ENCODE assay signal across 13 mouse cellular contexts in the genomic region with DNA sequence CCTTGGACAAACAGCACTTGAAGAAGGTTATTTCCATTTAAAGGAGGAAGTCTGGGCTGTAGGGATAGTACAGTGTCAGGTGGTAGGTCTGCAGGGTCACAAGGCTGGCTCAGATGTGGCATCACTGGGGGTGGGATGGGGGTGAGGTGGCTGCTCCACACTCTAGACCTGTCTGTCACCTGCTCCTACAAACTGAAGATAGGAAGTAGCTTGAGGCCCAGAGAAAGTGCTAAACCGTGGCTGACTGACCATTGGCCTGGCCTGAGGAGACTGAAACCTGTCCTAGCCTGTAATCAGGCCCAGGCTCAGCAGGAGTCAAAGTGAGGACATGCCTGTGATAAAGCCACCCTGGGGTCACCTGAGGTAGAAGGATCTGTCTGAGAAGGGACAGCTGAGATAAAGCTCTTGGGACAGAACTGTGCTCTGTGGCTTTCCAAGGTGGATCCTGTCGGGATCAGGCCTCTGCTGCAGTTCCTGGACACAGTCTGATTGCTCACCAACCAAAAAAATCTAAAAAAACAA. TPM values are rescaled to one million over a fixed set of nuclear protein-coding genes. Genes with fewer than 3 reads are reported as not detected.
DNase-seq lines count a peak whose midpoint lies in the region; ATAC-seq and TF ChIP-seq lines count a peak whose summit lies in the region.
"Had no signal": no experiment of that assay in that cellular context is flagged by ENCODE, and none has a peak within 500 bp of the region (broad histone marks: within the 10 kb centered on the region; RNA-seq: fewer than 3 reads in every experiment).

No protein-coding gene starts in this region.

- peak overlapping the region; percentile 94 for H3K9ac ChIP-seq in intestine, embryonic 16.5 days (ENCODE audit: low read depth, low read length)
- H3K9ac ChIP-seq in intestine, embryonic 15.5 days, result no peak overlapping the region
- H3K9ac ChIP-seq in forebrain, embryonic 11.5 days (ENCODE audit: low read length), result peak overlapping the region; percentile 56
- peak overlapping the region; percentile 40 for H3K9ac ChIP-seq in liver, embryonic 11.5 days (ENCODE audit: low read depth, low read length)

- H3K4me2 ChIP-seq in intestine, embryonic 16.5 days (ENCODE audit: low read depth, low read length), result 0 out of 2 replicates have a peak overlapping the region, but pooled peaks have one; percentile 80
- no peak overlapping the region for H3K4me2 ChIP-seq in intestine, embryonic 15.5 days (replicated peaks)
- no peak overlapping the region; the same call in 1 of the 2 replicates for H3K4me2 ChIP-seq in forebrain, embryonic 11.5 days (ENCODE audit: low read depth, low read length, severe bottlenecking)
- H3K4me2 ChIP-seq in liver, embryonic 11.5 days, result peak overlapping the region; percentile 95

- no peaks in the 10 kb centered on the region for H3K27me3 ChIP-seq in intestine, embryonic 16.5 days (replicated peaks; ENCODE audit: control insufficient read depth, insufficient read depth, low read length)
- no peaks in the 10 kb centered on the region for H3K27me3 ChIP-seq in intestine, embryonic 15.5 days (replicated peaks)
- no peaks in the 10 kb centered on the region for H3K27me3 ChIP-seq in forebrain, embryonic 11.5 days (ENCODE audit: control insufficient read depth, insufficient read depth, low read length)
- H3K27me3 ChIP-seq in liver, embryonic 11.5 days (replicated peaks; ENCODE audit: control insufficient read depth, insufficient read depth, low read length), result no peaks in the 10 kb centered on the region
- H3K27me3 ChIP-seq: lung, embryonic 15.5 days had no signal

- H3K36me3 ChIP-seq in intestine, embryonic 16.5 days (ENCODE audit: control insufficient read depth, insufficient read depth, low read length), result no peaks in the 10 kb centered on the region
- H3K36me3 ChIP-seq in intestine, embryonic 15.5 days, result 0 out of 2 replicates have a peak, but pooled peaks cover under 1% of the 10 kb centered on the region
- H3K36me3 ChIP-seq in forebrain, embryonic 11.5 days (ENCODE audit: control insufficient read depth, insufficient read depth, low read length), result no peaks in the 10 kb centered on the region
- H3K36me3 ChIP-seq in liver, embryonic 11.5 days (ENCODE audit: control insufficient read depth, insufficient read depth, low read length), result peaks cover 7% of the 10 kb centered on the region; the same call in 1 of the 2 replicates

- H3K4me3 ChIP-seq in intestine, embryonic 16.5 days (ENCODE audit: low read length), result no peak overlapping the region
- no peak overlapping the region for H3K4me3 ChIP-seq in intestine, embryonic 15.5 days (replicated peaks)
- no peak overlapping the region for H3K4me3 ChIP-seq in bone marrow, adult 2 months (replicated peaks; ENCODE audit: control insufficient read depth, low read depth, low read length)
- H3K4me3 ChIP-seq in forebrain, embryonic 11.5 days (ENCODE audit: low read depth, low read length), result no peak overlapping the region
- no peak overlapping the region for H3K4me3 ChIP-seq in liver, embryonic 11.5 days (ENCODE audit: low read depth, low read length)

- peaks cover 22% of the 10 kb centered on the region for H3K4me1 ChIP-seq in intestine, embryonic 16.5 days (ENCODE audit: control insufficient read depth, insufficient read depth, low read length)
- H3K4me1 ChIP-seq in intestine, embryonic 15.5 days (replicated peaks), result peaks cover 20% of the 10 kb centered on the region
- peaks cover 2% of the 10 kb centered on the region; the same call in 1 of the 2 replicates for H3K4me1 ChIP-seq in bone marrow, adult 2 months (ENCODE audit: control insufficient read depth, insufficient read depth, low read length)
- H3K4me1 ChIP-seq in forebrain, embryonic 11.5 days (replicated peaks; ENCODE audit: control insufficient read depth, insufficient read depth, low read length), result peaks cover 10% of the 10 kb centered on the region; the same call in 1 of the 2 replicates
- peaks cover 28% of the 10 kb centered on the region for H3K4me1 ChIP-seq in liver, embryonic 11.5 days (replicated peaks; ENCODE audit: control insufficient read depth, insufficient read depth, low read length)

- ATAC-seq in intestine, embryonic 16.5 days, result no peak
- ATAC-seq in intestine, embryonic 15.5 days, result no peak
- no peak for ATAC-seq in forebrain, embryonic 11.5 days (replicated peaks; ENCODE audit: low FRiP score)
- no peak; the same call in 1 of the 2 replicates for ATAC-seq in liver, embryonic 11.5 days (replicated peaks; ENCODE audit: low FRiP score)
- ATAC-seq in inflammation-experienced regulatory T-cells, adult 6 months, result no peak

- no peak overlapping the region for H3K27ac ChIP-seq in intestine, embryonic 16.5 days (ENCODE audit: low read length)
- H3K27ac ChIP-seq in intestine, embryonic 15.5 days, result no peak overlapping the region
- H3K27ac ChIP-seq in bone marrow, adult 2 months (ENCODE audit: control insufficient read depth, insufficient read depth, low read depth, low read length, poor library complexity), result peak overlapping the region; percentile 83
- H3K27ac ChIP-seq in forebrain, embryonic 11.5 days (ENCODE audit: low read depth, low read length), result peak overlapping the region; percentile 25; the same call in 1 of the 2 replicates
- peak overlapping the region; percentile 88 for H3K27ac ChIP-seq in liver, embryonic 11.5 days (ENCODE audit: low read depth, low read length)
- H3K27ac ChIP-seq: lung, embryonic 15.5 days had no signal

- TF ChIP-seq CTCF in bone marrow, adult 2 months (IDR thresholded peaks at IDR 0.05; ENCODE audit: control insufficient read depth, insufficient read depth, low read length), result no peak

- 51% methylated on average over 2 of the region's 2 CpGs for WGBS in intestine, embryonic 16.5 days
- 51% methylated on average over 2 of the region's 2 CpGs for WGBS in intestine, embryonic 15.5 days
- WGBS in bone marrow, adult 2 months, result 65% methylated on average over 2 of the region's 2 CpGs
- WGBS in forebrain, embryonic 11.5 days, result 49% methylated on average over 2 of the region's 2 CpGs
- 27% methylated on average over 2 of the region's 2 CpGs for WGBS in liver, embryonic 11.5 days

- no peak for TF ChIP-seq POLR2A in bone marrow, adult 2 months (IDR thresholded peaks at IDR 0.05; ENCODE audit: borderline replicate concordance, control insufficient read depth, low read depth, low read length)

- no peaks in the 10 kb centered on the region for H3K9me3 ChIP-seq in intestine, embryonic 16.5 days (ENCODE audit: control insufficient read depth, low read length)
- no peaks in the 10 kb centered on the region for H3K9me3 ChIP-seq in intestine, embryonic 15.5 days
- no peaks in the 10 kb centered on the region for H3K9me3 ChIP-seq in forebrain, embryonic 11.5 days (ENCODE audit: control insufficient read depth, low read length)
- no peaks in the 10 kb centered on the region for H3K9me3 ChIP-seq in liver, embryonic 11.5 days (ENCODE audit: control insufficient read depth, low read length)
- H3K9me3 ChIP-seq: lung, embryonic 15.5 days had no signal

- no peak for DNase-seq in forebrain, embryonic 11.5 days (ENCODE audit: low spot score)
- DNase-seq in liver, embryonic 11.5 days (ENCODE audit: low spot score), result no peak
- DNase-seq in ovary, postnatal 10 days (ENCODE audit: low spot score), result no peak
- no peak for DNase-seq in cerebellum, adult 11 months
- DNase-seq: cerebellum, adult 18-20 months; thymus, postnatal 36 days had no signal

RNA-seq across cellular contexts. Expression of a gene that starts 0.9 kb away (rescaled TPM):
- polyA plus RNA-seq in intestine, embryonic 16.5 days (2015; fragmentation: Nextera tagmentation; extraction: Ambion mirVana), result 190 and 192 TPM in 2 replicates
- polyA plus RNA-seq in intestine, embryonic 15.5 days (2015; fragmentation: Nextera tagmentation; extraction: Ambion mirVana), result 177 and 190 TPM in 2 replicates
- 106 and 113 TPM in 2 replicates for polyA plus RNA-seq in bone marrow, adult 2 months (2011; ENCODE audit: insufficient read depth, insufficient read length, low replicate concordance, missing spikeins)
- 213 and 217 TPM in 2 replicates for polyA plus RNA-seq in forebrain, embryonic 11.5 days (2014; fragmentation: Nextera tagmentation; extraction: Ambion mirVana)
- 161 and 167 TPM in 2 replicates for polyA plus RNA-seq in liver, embryonic 11.5 days (2014; fragmentation: Nextera tagmentation; extraction: Ambion mirVana)
- 100 to 1,000 TPM; 453 to 467 (median 467) TPM for polyA plus RNA-seq in inflammation-experienced regulatory T-cells, adult 6 months (2017; shearing (Covaris generic))

RNA-seq across cellular contexts. Expression of a gene that starts 10.7 kb away (rescaled TPM):
- polyA plus RNA-seq in intestine, embryonic 16.5 days (2015; fragmentation: Nextera tagmentation; extraction: Ambion mirVana), result 8.6 and 10.6 TPM in 2 replicates
- 13.2 and 14.0 TPM in 2 replicates for polyA plus RNA-seq in intestine, embryonic 15.5 days (2015; fragmentation: Nextera tagmentation; extraction: Ambion mirVana)
- 9.4 and 19.4 TPM in 2 replicates for polyA plus RNA-seq in bone marrow, adult 2 months (2011; ENCODE audit: insufficient read depth, insufficient read length, low replicate concordance, missing spikeins)
- 17.2 and 19.6 TPM in 2 replicates for polyA plus RNA-seq in forebrain, embryonic 11.5 days (2014; fragmentation: Nextera tagmentation; extraction: Ambion mirVana)
- 23.8 and 23.9 TPM in 2 replicates for polyA plus RNA-seq in liver, embryonic 11.5 days (2014; fragmentation: Nextera tagmentation; extraction: Ambion mirVana)
- 1 to 10 TPM; 2.1 to 2.2 (median 2.2) TPM for polyA plus RNA-seq in inflammation-experienced regulatory T-cells, adult 6 months (2017; shearing (Covaris generic))

RNA-seq across cellular contexts. Expression of a gene that starts 45.1 kb away (rescaled TPM):
- not detected in 2 replicates for polyA plus RNA-seq in intestine, embryonic 16.5 days (2015; fragmentation: Nextera tagmentation; extraction: Ambion mirVana)
- polyA plus RNA-seq in intestine, embryonic 15.5 days (2015; fragmentation: Nextera tagmentation; extraction: Ambion mirVana), result not detected in 2 replicates
- polyA plus RNA-seq in bone marrow, adult 2 months (2011; ENCODE audit: insufficient read depth, insufficient read length, low replicate concordance, missing spikeins), result not detected in 2 replicates
- polyA plus RNA-seq in forebrain, embryonic 11.5 days (2014; fragmentation: Nextera tagmentation; extraction: Ambion mirVana), result not detected in 2 replicates
- not detected in 2 replicates for polyA plus RNA-seq in liver, embryonic 11.5 days (2014; fragmentation: Nextera tagmentation; extraction: Ambion mirVana)
- polyA plus RNA-seq in inflammation-experienced regulatory T-cells, adult 6 months (2017; shearing (Covaris generic)), result not detected
- polyA plus RNA-seq: heart, embryonic 14.5 days; lung, embryonic 15.5 days; small intestine, adult 2 months had no signal

Comparison
In these comparisons a context has a peak if more than half of its experiments do, and no peak if none do; other contexts are left out.
1. H3K4me2 ChIP-seq: peak in intestine, embryonic 16.5 days (single experiment) and liver, embryonic 11.5 days (single experiment); none in intestine, embryonic 15.5 days (single experiment) and forebrain, embryonic 11.5 days (single experiment).
2. H3K27ac ChIP-seq: peak in bone marrow, adult 2 months (single experiment), forebrain, embryonic 11.5 days (single experiment) and liver, embryonic 11.5 days (single experiment); none in intestine, embryonic 16.5 days (single experiment) and intestine, embryonic 15.5 days (single experiment).